Mouse (Mus musculus) megakaryocyte, embryonic 14.5 days (primary cell): Measurements from ENCODE around the gene Krt87.

Experiments
- FLI1 ChIP-seq: IDR thresholded peaks from 2 replicates; pipeline ENCODE4 v1.6.1; 2012; ENCODE audit warnings: low read length, inconsistent platforms, mixed read lengths
- GATA1 ChIP-seq: IDR thresholded peaks from 3 replicates; pipeline ENCODE4 v1.6.1; 2012; ENCODE audit warnings: mixed read lengths, low read length, inconsistent platforms, borderline replicate concordance

GRCm38 (mm10) chr15:101438555-101438954 lies at the start of gene Krt87:
- TF ChIP-seq GATA1: no peak
- no peak for TF ChIP-seq FLI1
